Mouse (Mus musculus) layer of hippocampus, adult 9-10 months (tissue): Measurements from ENCODE around the gene Dhcr24.

ENCODE experiments used
- DNase-seq: peaks from one replicate; pipeline ENCODE4 v3.0.0; 2022; ENCODE audit warnings: low spot score

Gene Dhcr24

DNA sequence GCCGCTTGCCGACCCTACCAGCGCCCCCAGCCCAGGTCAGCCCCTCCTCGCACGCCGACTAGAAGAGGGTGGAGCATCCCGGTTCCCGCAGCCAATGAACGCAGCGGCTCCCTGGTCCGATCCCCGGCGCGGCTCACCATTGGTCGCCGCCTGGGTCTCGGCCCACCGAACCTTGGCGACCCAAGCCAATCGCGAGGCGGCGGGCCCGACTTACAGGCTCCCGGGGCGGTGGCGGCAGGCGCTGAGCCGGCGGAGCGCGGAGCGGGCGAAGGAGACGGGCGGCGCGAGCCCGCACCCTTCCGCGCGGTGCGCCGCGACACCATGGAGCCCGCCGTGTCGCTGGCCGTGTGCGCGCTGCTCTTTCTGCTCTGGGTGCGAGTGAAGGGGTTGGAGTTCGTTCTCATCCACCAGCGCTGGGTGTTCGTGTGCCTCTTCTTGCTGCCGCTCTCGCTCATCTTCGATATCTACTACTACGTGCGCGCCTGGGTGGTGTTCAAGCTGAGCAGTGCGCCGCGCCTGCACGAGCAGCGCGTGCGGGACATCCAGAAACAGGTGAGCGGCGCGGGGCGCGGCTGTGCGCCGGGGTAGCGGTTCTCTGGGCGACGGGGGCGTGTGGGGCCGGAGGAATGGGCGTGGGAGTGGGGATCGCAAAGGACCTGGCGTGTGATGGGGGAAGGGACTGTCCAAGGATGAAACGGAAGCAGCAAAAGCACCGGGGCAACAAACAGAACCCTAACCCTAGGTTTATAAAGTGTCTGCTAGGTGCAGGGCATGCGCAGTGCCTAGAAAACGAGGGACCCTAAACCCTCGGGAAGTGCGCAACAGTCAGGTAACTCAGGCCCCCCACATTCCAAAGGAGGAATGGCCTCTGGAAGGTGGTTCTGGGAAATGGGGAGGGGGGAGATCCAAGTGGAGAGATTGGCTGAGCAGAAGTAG lies at the start of gene Dhcr24:
Gene Dhcr24 (plus strand): TSS at position 193 of the 936 bp plus-strand sequence.
- DNase-seq: peak; percentile 72

DNA sequence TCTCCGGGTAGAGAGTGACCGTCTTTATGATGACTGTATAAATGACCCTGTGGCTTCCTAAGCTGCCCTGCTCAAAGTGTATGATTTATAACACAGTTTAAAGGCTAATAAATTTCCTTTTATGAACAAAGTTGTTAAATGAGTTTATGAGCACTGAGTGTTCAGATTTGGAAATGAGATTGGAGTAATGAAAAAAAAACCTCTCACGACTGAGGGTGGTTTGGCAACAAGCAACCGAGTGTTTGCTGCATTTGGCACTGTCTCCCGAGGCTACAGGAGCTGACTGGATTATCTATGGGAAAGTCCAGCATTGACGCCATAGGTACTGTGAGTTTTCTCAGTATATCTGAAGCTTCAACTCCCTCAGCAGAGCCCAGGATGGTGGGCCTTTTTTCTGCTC lies 46.2 kb upstream of the Dhcr24 start:
- no peak for DNase-seq

DNA sequence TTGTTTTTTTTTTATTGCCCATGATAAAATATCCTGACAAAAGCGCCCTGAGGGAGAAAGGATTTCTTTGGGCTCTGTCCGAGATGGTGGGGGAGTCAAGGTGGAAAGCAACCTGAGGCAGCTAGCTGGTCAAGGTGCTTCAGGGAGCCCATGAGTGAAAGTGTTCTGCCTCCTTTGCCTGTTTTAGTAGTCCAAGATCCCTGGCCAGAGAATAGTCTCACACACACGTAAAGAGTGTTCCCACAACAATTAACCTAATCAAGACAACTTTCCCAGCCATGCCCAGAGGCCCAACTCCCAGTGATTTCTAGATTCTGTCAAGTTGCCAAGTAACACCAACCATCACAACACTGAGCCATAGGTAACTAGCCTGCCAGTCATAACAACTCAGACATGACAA lies 38.3 kb upstream of the Dhcr24 start:
- no peak for DNase-seq

DNA sequence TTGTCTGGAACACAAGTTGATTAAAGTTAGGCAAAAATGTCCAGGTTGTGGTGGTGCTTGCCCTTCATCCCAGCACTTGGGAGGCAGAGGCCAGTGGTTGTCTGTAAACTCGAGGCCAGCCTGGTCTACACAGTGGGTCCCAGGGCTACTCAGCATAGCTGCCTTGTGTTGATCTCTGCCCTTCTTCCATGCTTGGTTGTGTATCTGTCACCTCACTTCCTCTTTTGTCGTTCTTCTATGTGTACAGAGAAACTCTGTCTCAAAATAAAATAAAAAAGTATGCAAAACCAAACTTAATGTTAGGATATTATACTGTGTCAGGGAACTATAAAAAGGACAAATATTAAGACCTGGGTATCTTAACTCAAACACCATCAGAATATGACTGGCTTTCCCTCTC lies 36.7 kb upstream of the Dhcr24 start:
- DNase-seq: no peak

DNA sequence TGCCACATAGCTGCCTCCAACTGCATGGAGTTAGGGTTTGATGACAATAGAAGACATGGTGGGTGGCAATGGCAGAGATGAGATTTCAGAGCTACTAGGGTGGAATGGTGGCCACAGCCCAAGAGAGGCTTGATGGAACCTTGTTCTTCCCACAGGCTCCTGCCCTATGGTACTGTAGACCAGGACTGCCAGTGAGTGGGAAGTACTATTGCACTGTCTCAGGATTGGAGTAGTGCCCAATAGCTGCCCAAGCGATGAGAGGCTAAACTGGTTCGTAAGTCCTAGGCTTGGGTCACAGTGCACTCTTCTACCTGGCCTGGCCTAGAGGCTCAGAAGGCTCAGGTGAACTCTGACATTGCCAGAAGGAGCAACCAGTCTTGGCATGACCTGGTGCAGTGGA lies 35.8 kb upstream of the Dhcr24 start:
- no peak for DNase-seq

DNA sequence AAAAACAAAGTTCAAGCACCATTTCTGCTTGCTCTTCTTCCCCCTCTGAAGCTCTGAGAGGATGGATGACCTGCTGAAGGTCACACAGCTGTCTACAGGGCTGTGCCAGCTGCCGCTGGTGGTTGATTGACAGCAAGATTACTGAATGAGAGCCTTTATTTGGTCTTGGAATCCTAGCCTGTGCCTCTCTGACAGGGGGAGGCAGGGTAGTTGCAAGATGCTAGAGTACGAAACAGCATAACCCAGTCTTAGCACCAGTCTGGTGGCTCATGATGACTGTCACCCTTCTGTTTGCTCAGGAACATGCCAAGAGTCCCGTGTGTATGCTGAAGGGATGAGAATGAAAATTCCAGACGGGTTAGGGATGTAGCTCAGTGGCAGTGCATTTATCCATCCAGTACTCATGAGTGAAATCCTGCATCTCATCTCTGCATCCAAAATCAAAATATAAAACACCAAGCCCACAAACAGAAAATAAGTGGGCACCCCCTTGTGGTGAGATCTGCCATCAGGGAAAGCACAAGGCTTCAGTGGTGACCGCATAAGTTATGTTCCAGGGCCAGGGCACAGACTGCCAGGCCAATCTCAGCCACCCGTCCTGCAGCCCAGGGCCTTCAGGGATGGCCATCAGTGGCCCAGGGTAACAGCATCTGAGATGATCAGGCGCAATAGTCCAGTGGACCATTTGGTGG lies 32.8 kb upstream of the Dhcr24 start:
- DNase-seq: peak; percentile 24

DNA sequence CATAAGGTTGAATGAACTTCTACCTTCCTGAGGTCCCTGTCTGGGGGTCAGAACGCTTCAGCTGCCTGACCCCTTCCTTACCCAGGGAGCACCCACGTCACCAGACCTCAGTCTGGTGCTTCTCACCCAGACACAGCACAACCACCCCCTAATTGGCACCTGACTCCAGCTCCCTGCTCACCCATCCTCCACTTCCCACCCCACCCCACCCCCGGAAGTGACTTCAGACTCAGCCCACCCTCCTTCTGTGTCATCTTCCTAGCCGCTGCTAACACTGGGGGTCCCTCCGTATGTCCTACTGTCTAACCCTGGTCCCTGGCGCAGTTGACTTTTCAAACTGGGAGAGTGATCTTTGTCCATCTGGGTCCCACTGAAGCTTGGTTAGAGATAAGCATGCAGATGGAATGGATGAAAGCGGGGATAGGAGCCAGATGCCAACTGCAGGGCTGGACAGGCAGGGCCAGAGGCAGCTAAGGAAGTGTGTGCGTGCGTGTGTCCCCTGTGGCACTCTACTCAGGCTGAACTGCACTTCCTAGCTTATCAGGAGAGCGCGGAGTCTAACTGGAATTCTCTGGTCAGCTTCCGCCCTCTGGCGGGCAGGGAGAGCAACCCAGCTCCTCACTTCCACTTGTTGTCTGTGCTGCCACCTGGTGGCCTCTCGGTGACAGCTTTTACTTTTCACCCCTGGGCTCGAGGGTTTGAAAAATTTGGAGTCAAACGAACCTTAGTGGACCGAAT lies 31.3 kb upstream of the Dhcr24 start:
- peak; percentile 86 for DNase-seq

DNA sequence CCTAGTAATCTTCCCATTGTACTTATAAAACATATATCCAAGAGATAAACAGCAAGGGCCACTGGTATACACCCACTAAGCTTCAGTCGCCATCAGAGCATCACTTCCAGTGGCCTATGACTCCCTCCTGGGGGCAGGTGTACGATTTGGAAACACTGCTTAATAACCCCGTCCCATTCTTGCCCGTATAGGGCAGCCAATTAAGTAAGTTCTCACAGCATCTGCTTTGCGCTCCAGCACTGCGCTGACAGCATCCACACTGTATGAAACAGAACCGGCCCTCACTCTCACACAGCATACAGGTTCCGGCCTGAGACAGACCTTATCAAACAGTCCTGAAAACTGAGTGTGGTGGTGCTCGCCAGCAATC lies 30.7 kb upstream of the Dhcr24 start:
- DNase-seq: no peak

DNA sequence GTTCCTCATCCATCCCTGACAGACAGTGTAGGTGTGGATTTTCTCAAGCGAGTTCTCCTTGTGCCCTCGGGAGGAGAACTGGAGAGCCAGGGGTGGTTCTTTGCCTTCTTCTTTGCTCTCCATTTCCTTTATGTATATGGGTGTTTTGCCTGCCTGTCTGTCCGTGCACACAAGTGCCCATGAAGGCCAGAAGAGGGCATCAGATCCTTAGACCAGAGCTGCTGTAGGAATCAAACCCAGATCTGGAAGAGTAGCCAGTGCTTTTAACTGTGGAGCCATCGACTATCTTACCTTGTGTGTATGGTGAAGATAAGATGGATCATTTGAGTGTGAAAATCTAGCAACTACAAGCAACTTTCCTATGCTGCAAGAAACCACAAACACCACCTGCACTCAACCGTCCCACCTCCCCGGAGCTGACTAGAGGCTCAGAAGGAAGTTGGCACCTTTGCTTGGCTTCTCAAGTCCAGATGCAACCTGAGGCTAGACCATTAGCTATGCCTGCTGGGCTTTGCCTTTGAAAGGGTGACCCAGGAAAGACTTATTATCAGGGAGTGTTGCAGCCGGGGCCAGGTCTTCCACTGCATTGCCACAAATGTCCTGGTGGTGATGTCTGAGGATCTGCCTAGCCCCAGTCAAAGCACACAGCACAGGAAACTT lies 27.3 kb upstream of the Dhcr24 start:
- no peak for DNase-seq

DNA sequence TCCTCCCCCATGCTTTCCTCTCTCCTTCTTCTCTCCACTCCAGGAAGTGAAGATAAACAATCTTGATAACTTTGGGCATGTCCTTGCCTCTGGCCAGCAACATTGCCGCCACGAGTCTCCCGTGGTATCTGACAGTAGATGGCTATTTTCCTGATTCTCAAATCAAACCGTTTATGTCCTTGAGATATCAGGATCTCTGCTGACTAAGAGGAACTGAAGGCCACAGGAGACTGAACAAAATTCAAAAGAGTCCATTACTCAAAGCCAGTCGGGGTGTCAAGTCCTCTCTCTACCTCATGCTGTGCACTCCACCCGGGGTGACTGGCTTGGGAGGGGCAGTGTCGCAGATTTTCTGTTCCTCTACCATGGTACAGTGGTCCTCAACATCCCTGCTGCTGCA lies 26.6 kb upstream of the Dhcr24 start:
- DNase-seq: no peak

DNA sequence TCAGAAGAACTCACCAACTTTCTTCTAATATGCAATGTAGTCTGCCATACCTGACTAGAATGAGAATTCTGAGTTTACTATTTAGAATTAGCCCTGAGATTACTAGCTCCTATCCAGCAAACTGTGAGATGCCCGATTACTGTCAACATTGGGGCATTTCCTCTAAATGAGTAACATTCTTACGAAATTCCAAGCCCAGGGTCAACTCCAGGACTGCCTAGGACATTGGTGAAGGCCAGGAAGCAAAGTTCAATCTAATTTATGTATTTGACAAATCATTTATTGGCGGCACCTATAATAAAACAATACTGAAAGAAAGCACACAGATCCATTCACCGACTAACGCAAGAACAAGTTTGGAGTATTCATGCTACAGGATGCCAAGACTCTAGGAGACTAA lies 21.1 kb upstream of the Dhcr24 start:
- no peak for DNase-seq

DNA sequence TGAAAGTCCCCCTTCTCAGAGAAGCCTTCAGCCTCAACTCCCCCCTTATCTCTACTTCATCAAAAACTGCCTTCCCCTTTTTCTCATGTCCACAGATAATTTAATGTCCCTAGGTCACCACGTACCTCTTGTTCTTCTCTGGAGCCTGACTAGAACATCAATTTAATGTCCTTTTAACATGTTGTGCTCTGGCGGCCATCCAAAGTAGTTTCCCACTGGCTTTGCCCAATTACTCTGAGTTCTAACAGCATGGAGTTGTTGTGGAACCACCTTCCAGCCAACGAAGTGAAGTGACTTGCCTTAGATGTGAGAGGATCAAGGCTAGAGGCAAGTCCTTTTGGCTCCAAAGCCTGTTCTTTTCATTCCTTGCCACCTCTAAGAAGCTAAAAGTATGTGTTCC lies 19.3 kb upstream of the Dhcr24 start:
- no peak for DNase-seq

DNA sequence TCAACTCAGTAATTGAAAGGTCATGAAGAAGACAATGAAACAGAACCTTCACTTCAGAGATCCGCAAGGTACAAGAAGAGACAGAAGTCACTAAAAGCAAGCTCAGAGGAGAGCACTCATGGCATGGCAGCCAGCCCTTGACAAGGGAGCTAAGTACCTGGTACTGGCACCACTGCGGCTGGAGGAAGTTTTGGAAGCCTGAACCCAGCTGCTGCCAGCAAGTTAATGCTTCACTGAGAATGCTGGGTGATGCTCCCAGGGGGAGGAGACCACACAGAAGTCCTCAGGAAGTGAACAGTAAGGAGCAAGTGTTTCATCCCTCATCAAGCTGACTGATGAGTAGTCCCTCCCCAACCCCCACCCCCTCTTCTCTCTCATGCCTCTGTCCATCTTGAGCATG lies 18.6 kb upstream of the Dhcr24 start:
- no peak for DNase-seq

DNA sequence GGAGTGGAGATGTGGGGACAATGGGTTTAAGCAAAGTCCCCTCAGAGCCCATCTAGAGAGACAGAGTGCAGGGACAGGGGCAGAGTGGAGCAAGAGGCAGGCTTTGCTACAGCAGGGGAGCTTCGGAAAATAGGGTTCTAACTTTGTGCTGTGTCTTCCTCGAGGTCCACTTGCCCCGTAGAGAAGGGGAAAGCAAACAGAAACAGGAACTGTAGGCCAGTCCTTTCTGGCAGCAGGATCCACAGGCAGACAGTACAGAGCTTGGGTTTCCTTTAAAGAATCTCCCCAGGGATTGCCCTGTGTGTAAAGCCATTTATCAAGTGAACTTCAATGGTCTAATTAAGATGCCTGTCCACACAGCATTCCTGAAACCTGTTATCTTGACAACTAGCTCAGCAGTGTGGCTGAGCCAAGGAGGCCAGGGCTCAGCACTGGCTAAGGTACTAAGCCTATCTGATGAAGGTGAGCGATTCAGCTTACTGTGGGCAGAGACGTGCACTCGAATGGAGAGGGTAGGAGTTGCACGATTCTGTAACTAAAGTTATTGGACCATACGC lies 14.9 kb upstream of the Dhcr24 start:
- DNase-seq: no peak

DNA sequence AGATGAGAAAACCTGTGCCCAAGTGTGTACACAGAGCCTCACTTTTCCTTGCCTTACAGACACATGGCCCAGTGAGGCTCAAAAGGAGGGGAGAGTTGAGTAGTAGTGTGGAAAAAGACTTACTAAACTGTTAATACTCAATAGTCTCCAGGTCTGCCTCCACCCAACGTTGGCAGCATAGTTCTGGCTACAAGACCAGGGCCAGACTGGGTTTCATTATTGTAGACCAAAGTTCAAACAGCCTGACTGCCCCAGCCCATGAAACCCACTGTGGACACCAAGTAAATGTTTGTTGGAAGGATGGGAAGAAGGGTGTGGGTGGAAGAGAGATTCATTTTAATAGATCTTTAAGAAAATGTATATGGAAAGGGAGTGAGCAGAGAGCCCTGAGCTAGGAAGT lies 13.9 kb upstream of the Dhcr24 start:
- no peak for DNase-seq

DNA sequence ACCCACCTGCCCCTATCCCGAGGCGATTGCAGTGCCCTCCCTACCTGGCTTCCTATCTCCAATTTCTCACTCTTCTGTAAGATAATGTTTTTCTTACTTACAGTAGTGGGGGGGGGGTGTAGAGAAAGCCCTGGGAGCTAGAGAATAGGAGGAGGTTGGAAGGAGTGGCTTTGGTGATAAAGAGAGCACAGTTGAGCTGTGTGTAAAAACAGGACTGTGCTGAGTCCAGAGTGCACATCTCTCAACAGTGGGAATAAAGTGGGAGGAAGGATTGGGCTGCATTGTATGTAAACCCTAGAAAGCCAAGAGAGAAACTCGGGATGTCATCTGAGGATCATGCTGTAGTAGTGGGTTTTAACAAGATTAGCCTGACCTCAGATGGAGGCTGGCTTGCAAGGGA lies 12.7 kb upstream of the Dhcr24 start:
- DNase-seq: no peak

DNA sequence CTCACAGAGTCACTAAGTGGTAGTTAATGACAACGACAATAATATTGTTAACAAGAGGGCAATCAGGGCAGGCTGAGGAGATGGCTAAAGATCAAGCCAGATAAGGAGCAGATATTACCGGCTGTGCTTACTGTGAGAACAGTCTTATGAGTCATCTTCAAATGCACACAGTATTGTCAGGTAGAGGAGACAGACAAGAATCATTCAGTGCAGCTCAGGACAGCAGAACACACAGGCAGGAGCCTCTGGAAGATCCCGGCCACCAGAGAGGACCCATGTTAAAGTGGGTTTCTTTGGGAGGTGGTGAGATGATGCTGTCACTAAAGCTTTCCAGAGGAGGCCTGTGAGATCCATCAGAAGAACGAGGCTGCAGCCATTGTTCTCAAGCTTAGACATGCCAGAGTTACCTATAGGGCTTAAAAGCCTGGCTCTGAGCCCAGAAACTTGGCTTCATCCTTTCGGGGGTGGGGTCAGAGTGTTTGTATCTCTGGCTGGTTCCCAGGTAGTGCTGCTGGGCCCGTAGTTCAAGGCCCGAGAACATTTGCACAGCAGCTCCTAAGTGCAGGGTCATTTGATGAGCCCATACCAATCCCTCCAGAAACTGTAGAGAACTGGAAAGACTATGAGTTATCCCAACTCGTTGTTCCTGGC lies 10.2 kb upstream of the Dhcr24 start:
- DNase-seq: no peak

DNA sequence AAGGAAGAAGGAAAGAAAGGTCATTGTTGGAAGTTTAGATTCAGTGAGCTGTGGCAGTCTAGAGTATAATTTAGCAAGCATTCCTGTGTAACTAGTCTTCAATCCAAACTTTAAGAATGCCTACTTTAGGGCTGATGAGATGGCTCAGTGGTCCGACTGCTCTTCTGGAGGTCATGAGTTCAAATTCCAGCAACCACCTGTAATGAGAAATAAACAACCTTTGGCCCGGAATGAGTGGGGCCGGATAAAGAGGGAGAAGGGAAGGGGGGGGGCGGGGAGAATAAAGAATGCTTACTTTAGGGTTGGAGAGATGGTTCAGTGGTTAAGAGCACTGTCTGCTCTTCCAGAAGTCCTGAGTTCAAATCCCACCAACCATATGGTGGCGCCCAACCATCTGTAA lies 3.6 kb upstream of the Dhcr24 start:
- DNase-seq: no peak

DNA sequence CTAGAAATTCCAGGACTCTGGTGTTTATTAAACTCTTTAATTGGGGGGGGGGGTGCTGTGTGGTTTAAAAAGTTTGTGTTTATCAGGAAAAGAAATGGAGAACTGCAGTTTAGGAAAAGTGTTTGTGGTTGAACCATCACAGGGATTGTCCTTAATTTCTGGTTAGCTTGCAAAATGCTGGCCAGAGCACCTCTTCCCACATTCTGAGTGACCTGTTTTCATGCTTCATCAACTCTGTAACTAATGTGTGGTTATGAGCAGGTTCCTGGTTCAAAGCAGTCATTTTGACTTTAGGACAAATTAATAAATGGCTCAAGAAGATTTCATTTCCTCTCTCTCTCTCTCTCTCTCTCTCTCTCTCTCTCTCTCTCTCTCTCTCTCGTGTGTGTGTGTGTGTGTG lies 2.9 kb upstream of the Dhcr24 start:
- DNase-seq: no peak

DNA sequence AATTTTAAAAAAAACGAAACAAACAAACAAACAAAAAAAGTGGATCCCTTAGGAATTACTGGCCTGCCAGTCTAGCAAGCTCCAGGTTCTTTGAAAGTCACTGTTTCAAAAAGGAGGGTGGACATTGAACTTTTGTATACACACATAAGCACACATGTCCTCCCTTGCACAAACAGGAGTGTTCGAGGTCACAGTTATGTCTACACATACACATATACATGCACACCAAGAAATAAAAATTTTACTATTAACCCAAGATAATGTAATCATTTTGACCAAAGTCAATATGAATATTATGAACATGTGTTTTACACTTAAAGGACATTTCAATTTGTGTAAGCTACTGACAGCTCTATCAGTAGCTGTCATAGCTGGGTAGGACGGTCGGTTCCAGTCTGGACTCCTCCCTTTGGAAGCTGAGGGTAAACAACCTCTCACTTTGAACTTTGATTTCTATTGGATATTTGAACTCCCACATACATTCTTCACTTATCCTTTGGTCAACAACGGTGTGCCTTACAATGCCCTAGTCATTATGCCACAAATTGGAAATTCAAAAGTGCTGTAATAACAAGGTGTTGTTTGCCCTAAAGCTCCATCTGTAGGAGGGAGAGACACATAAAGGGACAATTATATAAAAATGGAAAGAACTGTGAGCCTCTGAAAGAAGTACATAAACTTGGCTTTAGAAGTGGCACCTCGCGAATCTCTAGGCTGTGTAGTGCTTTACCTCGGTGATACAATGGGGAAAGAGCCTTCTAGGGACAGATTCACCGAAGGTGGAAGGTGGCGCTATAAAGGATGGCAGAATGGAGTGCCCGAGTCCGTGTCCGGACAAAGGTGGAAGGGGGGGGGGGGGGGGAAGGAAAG lies 1.3 kb upstream of the Dhcr24 start:
- DNase-seq: no peak
